In genomic region chr4:62454995-62455394, GRCm38 (mm10) we compare ENCODE assay signal across 8 mouse cellular contexts. TPM values are rescaled to one million over a fixed set of nuclear protein-coding genes. Genes with fewer than 3 reads are reported as not detected.
DNase-seq lines count a peak whose midpoint lies in the region; ATAC-seq and TF ChIP-seq lines count a peak whose summit lies in the region.
"Had no signal": no experiment of that assay in that cellular context is flagged by ENCODE, and none has a peak within 500 bp of the region (broad histone marks: within the 10 kb centered on the region; RNA-seq: fewer than 3 reads in every experiment).

No protein-coding gene starts in this region.

- H3K36me3 ChIP-seq in liver, embryonic 12.5 days: no peaks in the 10 kb centered on the region
- no peaks in the 10 kb centered on the region for H3K36me3 ChIP-seq in ES-Bruce4 (ENCODE audit: control insufficient read depth, insufficient read depth, low read length, poor library complexity, severe bottlenecking)
- H3K36me3 ChIP-seq: heart, embryonic 15.5 days had no signal

- no peaks in the 10 kb centered on the region for H3K4me1 ChIP-seq in liver, embryonic 12.5 days
- peaks cover 2% of the 10 kb centered on the region for H3K4me1 ChIP-seq in ES-Bruce4 (ENCODE audit: control insufficient read depth, insufficient read depth, low read length)
- no peaks in the 10 kb centered on the region for H3K4me1 ChIP-seq in embryonic fibroblast, embryonic 13.5 days (ENCODE audit: control insufficient read depth, insufficient read depth, low read length)
- H3K4me1 ChIP-seq in olfactory bulb, adult 2 months (ENCODE audit: control insufficient read depth, insufficient read depth, low read length): no peaks in the 10 kb centered on the region
- H3K4me1 ChIP-seq: heart, embryonic 15.5 days had no signal

- no peak for TF ChIP-seq EP300 in ES-Bruce4 (IDR thresholded peaks at IDR 0.05; ENCODE audit: insufficient read depth, low read depth, low read length)

- TF ChIP-seq POLR2A in ES-Bruce4 (IDR thresholded peaks at IDR 0.05; ENCODE audit: insufficient read depth, low read length): no peak
- no peak for TF ChIP-seq POLR2A in embryonic fibroblast, embryonic 13.5 days (IDR thresholded peaks at IDR 0.05; ENCODE audit: low read depth, low read length)
- TF ChIP-seq POLR2A in olfactory bulb, adult 2 months (IDR thresholded peaks at IDR 0.05; ENCODE audit: insufficient read depth, low read depth, low read length): no peak

- DNase-seq in liver: peak; percentile 30
- peak; percentile 31 to 61 for DNase-seq in adrenal gland, postnatal 36 days
- DNase-seq in left cerebral cortex, postnatal 14 days (ENCODE audit: low spot score in 2 of 2): peak; percentile 48 to 55

- peak; percentile 37 for TF ChIP-seq CTCF in ES-Bruce4 (IDR thresholded peaks at IDR 0.05; ENCODE audit: low read depth, low read length)
- TF ChIP-seq CTCF in embryonic fibroblast, embryonic 13.5 days (IDR thresholded peaks at IDR 0.05; ENCODE audit: borderline replicate concordance, insufficient read depth, low read length): peak; percentile 4; the same call in 1 of the 2 replicates
- TF ChIP-seq CTCF in olfactory bulb, adult 2 months (IDR thresholded peaks at IDR 0.05; ENCODE audit: insufficient read depth, low read depth, low read length): peak; percentile 37; the same call in 1 of the 2 replicates

- ATAC-seq in liver, embryonic 12.5 days: no peak

- no peak overlapping the region for H3K27ac ChIP-seq in liver, embryonic 12.5 days
- H3K27ac ChIP-seq in ES-Bruce4 (ENCODE audit: insufficient read depth, low read length): no peak overlapping the region
- H3K27ac ChIP-seq in embryonic fibroblast, embryonic 13.5 days (ENCODE audit: insufficient read depth, low read length): no peak overlapping the region
- no peak overlapping the region for H3K27ac ChIP-seq in olfactory bulb, adult 2 months (ENCODE audit: insufficient read depth, low read depth, low read length)
- H3K27ac ChIP-seq: heart, embryonic 15.5 days had no signal

- H3K27me3 ChIP-seq in liver, embryonic 12.5 days (replicated peaks): no peaks in the 10 kb centered on the region
- H3K27me3 ChIP-seq in ES-Bruce4 (ENCODE audit: control insufficient read depth, insufficient read depth, low read length, poor library complexity, severe bottlenecking): no peaks in the 10 kb centered on the region
- H3K27me3 ChIP-seq: heart, embryonic 15.5 days had no signal

- H3K4me2 ChIP-seq in liver, embryonic 12.5 days: no peak overlapping the region
- H3K4me2 ChIP-seq: heart, embryonic 15.5 days had no signal

- no peak overlapping the region for H3K9ac ChIP-seq in liver, embryonic 12.5 days
- H3K9ac ChIP-seq in ES-Bruce4 (ENCODE audit: low read depth, poor library complexity, severe bottlenecking): no peak overlapping the region
- H3K9ac ChIP-seq: heart, embryonic 15.5 days had no signal

- no peaks in the 10 kb centered on the region for H3K9me3 ChIP-seq in liver, embryonic 12.5 days (replicated peaks)
- H3K9me3 ChIP-seq in ES-Bruce4 (replicated peaks; ENCODE audit: control insufficient read depth, insufficient read depth, low read length, poor library complexity, severe bottlenecking): peaks cover 9% of the 10 kb centered on the region
- H3K9me3 ChIP-seq: heart, embryonic 15.5 days had no signal

- WGBS in liver, embryonic 12.5 days (ENCODE audit: insufficient replicate concordance): 48% methylated on average over 5 of the region's 5 CpGs
- WGBS in olfactory bulb, adult 2 months: 49% methylated on average over 5 of the region's 5 CpGs

- intact Hi-C loops in left cerebral cortex, postnatal 14 days (cut with DNase I): loop anchor here (1.0 to 5.0 kb wide), 2 partner anchors 47 to 309 kb away; partner anchors contain the start of gene Hdhd3

- no peak overlapping the region for H3K4me3 ChIP-seq in liver, embryonic 12.5 days
- no peak overlapping the region for H3K4me3 ChIP-seq in ES-Bruce4 (ENCODE audit: low read depth, low read length)
- no peak overlapping the region for H3K4me3 ChIP-seq in embryonic fibroblast, embryonic 13.5 days (ENCODE audit: insufficient read depth, low read length)
- H3K4me3 ChIP-seq in olfactory bulb, adult 2 months (ENCODE audit: insufficient read depth, low read depth, low read length): no peak overlapping the region
- H3K4me3 ChIP-seq: heart, embryonic 15.5 days had no signal

RNA-seq across cellular contexts. Expression of gene Wdr31, which starts 15.7 kb away (rescaled TPM):
- 2.4 and 2.6 TPM in 2 replicates for polyA plus RNA-seq in liver, embryonic 12.5 days (2016; fragmentation: Nextera tagmentation; extraction: Ambion mirVana)
- polyA plus RNA-seq in ES-Bruce4 (2011; ENCODE audit: insufficient read depth, insufficient read length, low read depth, missing spikeins): 14.8 and 16.7 TPM in 2 replicates
- 1 to 10 TPM; 1.3 TPM for total RNA-seq in adrenal gland, postnatal 36 days (2021)
- polyA plus RNA-seq in embryonic fibroblast, embryonic 13.5 days (2011; ENCODE audit: insufficient read length, low read depth, missing spikeins): 1.6 and 2.4 TPM in 2 replicates
- total RNA-seq in left cerebral cortex, postnatal 14 days (2021): 1 to 10 TPM; 9.0 to 9.4 TPM
- polyA plus RNA-seq in olfactory bulb, adult 2 months (2012; ENCODE audit: insufficient read depth, insufficient read length, low replicate concordance, missing spikeins): not detected in 2 replicates

RNA-seq across cellular contexts. Expression of gene Rnf183, which starts 19.9 kb away (rescaled TPM):
- not detected in 2 replicates for polyA plus RNA-seq in liver, embryonic 12.5 days (2016; fragmentation: Nextera tagmentation; extraction: Ambion mirVana)
- polyA plus RNA-seq in ES-Bruce4 (2011; ENCODE audit: insufficient read depth, insufficient read length, low read depth, missing spikeins): not detected in 2 replicates
- under 1 TPM in 1 of 2 experiments, not detected in 1; 0.56 TPM for total RNA-seq in adrenal gland, postnatal 36 days (2021)
- polyA plus RNA-seq in embryonic fibroblast, embryonic 13.5 days (2011; ENCODE audit: insufficient read length, low read depth, missing spikeins): not detected in 2 replicates
- not detected for total RNA-seq in left cerebral cortex, postnatal 14 days (2021)
- polyA plus RNA-seq in olfactory bulb, adult 2 months (2012; ENCODE audit: insufficient read depth, insufficient read length, low replicate concordance, missing spikeins): not detected in 2 replicates
- polyA plus RNA-seq: heart, embryonic 15.5 days had no signal

RNA-seq across cellular contexts. Expression of gene Bspry, which starts 24.9 kb away (rescaled TPM):
- 0.24 and 0.27 TPM in 2 replicates for polyA plus RNA-seq in liver, embryonic 12.5 days (2016; fragmentation: Nextera tagmentation; extraction: Ambion mirVana)
- 18.5 and 18.9 TPM in 2 replicates for polyA plus RNA-seq in ES-Bruce4 (2011; ENCODE audit: insufficient read depth, insufficient read length, low read depth, missing spikeins)
- total RNA-seq in adrenal gland, postnatal 36 days (2021): 1 to 10 TPM; 3.0 to 6.1 TPM
- not detected in 2 replicates for polyA plus RNA-seq in embryonic fibroblast, embryonic 13.5 days (2011; ENCODE audit: insufficient read length, low read depth, missing spikeins)
- under 1 TPM; 0.42 to 0.70 TPM for total RNA-seq in left cerebral cortex, postnatal 14 days (2021)
- polyA plus RNA-seq in olfactory bulb, adult 2 months (2012; ENCODE audit: insufficient read depth, insufficient read length, low replicate concordance, missing spikeins): not detected in 2 replicates

RNA-seq across cellular contexts. Expression of gene Prpf4, which starts 46.4 kb away (rescaled TPM):
- polyA plus RNA-seq in liver, embryonic 12.5 days (2016; fragmentation: Nextera tagmentation; extraction: Ambion mirVana): 18.5 and 18.8 TPM in 2 replicates
- polyA plus RNA-seq in ES-Bruce4 (2011; ENCODE audit: insufficient read depth, insufficient read length, low read depth, missing spikeins): 27.7 and 29.2 TPM in 2 replicates
- 10 to 100 TPM; 25.3 to 27.4 TPM for total RNA-seq in adrenal gland, postnatal 36 days (2021)
- 12.1 and 14.1 TPM in 2 replicates for polyA plus RNA-seq in embryonic fibroblast, embryonic 13.5 days (2011; ENCODE audit: insufficient read length, low read depth, missing spikeins)
- 10 to 100 TPM; 11.5 to 11.6 TPM for total RNA-seq in left cerebral cortex, postnatal 14 days (2021)
- polyA plus RNA-seq in olfactory bulb, adult 2 months (2012; ENCODE audit: insufficient read depth, insufficient read length, low replicate concordance, missing spikeins): not detected in 2 replicates

RNA-seq across cellular contexts. Expression of gene Cdc26, which starts 46.6 kb away (rescaled TPM):
- polyA plus RNA-seq in liver, embryonic 12.5 days (2016; fragmentation: Nextera tagmentation; extraction: Ambion mirVana): 94.4 and 95.5 TPM in 2 replicates
- 61.9 and 69.0 TPM in 2 replicates for polyA plus RNA-seq in ES-Bruce4 (2011; ENCODE audit: insufficient read depth, insufficient read length, low read depth, missing spikeins)
- 10 to 100 TPM; 61.6 to 78.0 TPM for total RNA-seq in adrenal gland, postnatal 36 days (2021)
- 61.3 and 94.3 TPM in 2 replicates for polyA plus RNA-seq in embryonic fibroblast, embryonic 13.5 days (2011; ENCODE audit: insufficient read length, low read depth, missing spikeins)
- total RNA-seq in left cerebral cortex, postnatal 14 days (2021): 10 to 100 TPM; 46.2 to 47.1 TPM
- not detected in 2 replicates for polyA plus RNA-seq in olfactory bulb, adult 2 months (2012; ENCODE audit: insufficient read depth, insufficient read length, low replicate concordance, missing spikeins)

Comparison
In these comparisons a context has a peak if more than half of its experiments do, and no peak if none do; other contexts are left out.
1. RNA of gene Bspry, which starts 24.9 kb away (polyA plus RNA-seq): 18.5 to 18.9 TPM in ES-Bruce4; 0.24 to 0.27 TPM in liver, embryonic 12.5 days, not detected in embryonic fibroblast, embryonic 13.5 days and not detected in olfactory bulb, adult 2 months; every median in the first group is over 10 times any median in the second.
2. Peak in every context shown above with its lines, with median percentiles within 50 percentile points of each other: DNase-seq and CTCF ChIP-seq.